Mouse (Mus musculus) cerebellum, adult 18-20 months (tissue): ENCODE measurements around the gene Pdp2.
A peak's percentile ranks its signal among the peaks of the same experiment; 100 is the strongest.
"Not testable (repeated sequence)": the region's sequence is repeated elsewhere in the genome, so short reads cannot be mapped to it uniquely, and the experiment has no call there.

Experiments
- DNase-seq, 2 experiments: peaks; one replicate each; pipeline ENCODE4 v3.0.0; 2021

The Pdp2 gene

GRCm38 (mm10) chr8:104633156-104633744, 42.0 kb downstream of the Pdp2 start:
- no peak for DNase-seq

- no peak for DNase-seq
Measured at GRCm38 (mm10) chr8:104635004-104635710, 43.9 kb downstream of the Pdp2 start.

DNA sequence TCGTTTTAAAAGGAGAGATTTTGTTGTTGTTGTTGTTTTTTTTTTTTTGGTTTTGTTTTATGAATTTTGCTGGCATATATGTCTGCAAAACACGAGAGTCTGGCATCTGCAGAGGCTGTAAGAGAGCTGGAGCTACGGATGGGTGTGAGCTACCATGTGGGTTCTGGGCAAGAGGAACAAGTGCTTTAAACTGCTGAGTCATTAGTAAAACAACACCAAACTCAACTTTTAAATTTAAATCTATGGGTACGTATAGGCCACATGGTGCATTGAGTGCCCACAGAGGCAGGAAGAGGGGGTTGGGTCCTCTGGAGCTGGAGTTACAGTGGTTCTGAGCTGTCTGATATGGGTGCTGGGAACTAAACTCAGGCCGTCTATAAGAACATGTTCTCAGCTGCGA, 46.8 kb downstream of the Pdp2 start:
- DNase-seq = no peak

DNA sequence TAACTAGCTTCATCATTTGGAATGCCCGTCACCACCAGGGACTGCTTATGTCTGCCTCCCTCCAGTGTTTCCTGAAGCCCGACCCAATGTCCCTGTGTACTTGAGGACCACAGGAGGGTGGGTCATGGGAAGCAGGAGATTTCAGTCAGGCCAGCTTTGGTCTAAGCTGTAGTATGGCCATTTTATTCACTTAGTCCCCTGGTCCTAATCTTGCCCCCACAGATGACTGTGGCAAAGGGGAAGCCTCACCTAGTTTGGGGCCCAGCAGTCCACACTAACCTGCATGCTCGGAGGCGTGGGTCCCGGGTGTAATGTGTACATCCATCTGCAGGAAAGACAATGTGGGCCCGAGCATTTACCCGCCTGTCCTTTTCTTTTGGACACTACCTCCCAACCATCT, 49.0 kb downstream of the Pdp2 start:
- DNase-seq = no peak

DNA sequence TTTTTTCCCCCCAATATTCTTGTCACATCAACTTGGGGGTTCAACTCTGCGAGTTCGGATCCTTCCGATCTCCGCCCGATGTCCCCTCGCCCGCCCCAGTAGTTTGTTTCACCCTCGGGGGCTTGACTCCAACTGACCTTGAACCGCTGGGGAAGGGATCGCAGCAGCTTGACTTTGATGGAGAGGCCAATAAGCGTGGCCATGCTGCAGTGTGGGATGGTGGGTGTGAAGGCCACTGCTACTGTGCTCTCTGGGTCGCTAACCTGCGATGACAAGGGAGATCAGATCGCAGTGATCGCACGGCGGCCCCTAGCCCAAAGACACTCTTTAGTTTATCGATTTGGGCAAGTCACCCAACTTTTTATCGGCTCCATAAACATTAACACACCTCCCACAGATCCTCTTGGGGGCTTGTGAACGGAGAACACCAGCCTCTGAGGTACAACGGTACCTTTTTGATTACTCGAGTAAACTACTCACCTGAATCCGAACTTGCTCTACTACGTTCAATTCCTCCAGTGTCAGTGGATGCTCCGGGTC, 49.6 kb downstream of the Pdp2 start:
- DNase-seq = peak in 1 of 2 experiments; percentile 18

- DNase-seq = peak; percentile 92 to 93
Measured at GRCm38 (mm10) chr8:104641426-104642323, 50.4 kb downstream of the Pdp2 start, which contains the start of gene Ciao2b. Gene Ciao2b (minus strand): TSS chr8:104641965.

DNA sequence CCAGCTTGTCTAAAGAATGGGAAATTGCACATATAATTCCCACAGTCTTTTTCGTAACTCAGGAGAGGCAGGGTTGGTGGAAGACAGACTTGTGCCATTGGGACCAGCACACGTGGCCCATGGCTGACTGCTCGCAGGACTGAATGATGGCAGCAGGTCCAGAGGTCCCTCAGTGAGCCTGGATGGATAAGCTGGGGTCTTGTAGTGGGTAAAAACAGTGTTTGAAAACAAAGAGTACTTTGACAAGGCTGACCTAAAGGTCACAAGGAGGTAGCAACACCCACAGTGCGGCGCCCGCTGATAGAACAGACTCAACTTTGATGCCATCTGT, 51.0 kb downstream of the Pdp2 start:
- peak in 1 of 2 experiments; percentile 17 for DNase-seq

- not testable (repeated sequence) for DNase-seq
Measured at GRCm38 (mm10) chr8:104644187-104644586, 52.9 kb downstream of the Pdp2 start.
